In the genomic region with DNA sequence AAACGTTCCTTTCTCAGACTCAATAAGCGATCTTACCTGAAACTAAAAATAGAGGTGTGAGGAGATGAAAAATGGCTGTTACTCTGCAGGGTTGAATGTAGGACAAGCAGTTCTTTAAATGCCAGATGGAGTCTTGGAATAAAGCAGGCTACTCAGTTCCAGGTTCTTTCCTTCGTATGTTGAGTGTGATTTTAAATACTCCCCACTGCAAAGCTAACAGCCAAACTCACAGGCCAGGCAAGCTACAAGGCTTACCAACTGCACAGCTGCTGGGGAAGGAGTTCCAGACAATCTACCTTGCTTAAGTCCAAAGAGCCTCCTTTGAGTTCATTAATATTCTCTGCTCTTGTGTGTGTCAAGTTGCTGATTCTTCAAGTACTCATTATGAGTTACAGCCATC, we compare ENCODE assay signal across 13 mouse cellular contexts. TPM values are rescaled to one million over a fixed set of nuclear protein-coding genes. Genes with fewer than 3 reads are reported as not detected.
DNase-seq lines count a peak whose midpoint lies in the region; ATAC-seq and TF ChIP-seq lines count a peak whose summit lies in the region.
"Had no signal": no experiment of that assay in that cellular context is flagged by ENCODE, and none has a peak within 500 bp of the region (broad histone marks: within the 10 kb centered on the region; RNA-seq: fewer than 3 reads in every experiment).

No protein-coding gene starts in this region.

- no peaks in the 10 kb centered on the region for H3K36me3 ChIP-seq in forebrain, embryonic 10.5 days (replicated peaks)
- H3K36me3 ChIP-seq in forebrain, embryonic 11.5 days (ENCODE audit: control insufficient read depth, insufficient read depth, low read length), result no peaks in the 10 kb centered on the region
- no peaks in the 10 kb centered on the region for H3K36me3 ChIP-seq in kidney, embryonic 16.5 days (ENCODE audit: insufficient read depth, low read length)
- no peaks in the 10 kb centered on the region for H3K36me3 ChIP-seq in E14TG2a.4 (ENCODE audit: insufficient read depth, low read length)
- no peaks in the 10 kb centered on the region for H3K36me3 ChIP-seq in limb, embryonic 15.5 days

- TF ChIP-seq CTCF in E14TG2a.4 (conservative IDR thresholded peaks at IDR 0.05; ENCODE audit: low read length), result no peak

- no peak for DNase-seq in forebrain, embryonic 10.5 days (ENCODE audit: extremely low spot score, low spot score)
- no peak for DNase-seq in forebrain, embryonic 11.5 days (ENCODE audit: low spot score)
- no peak for DNase-seq in kidney, postnatal 4 days
- DNase-seq in left cerebral cortex, adult 18-20 months (ENCODE audit: low spot score in 2 of 2), result no peak
- DNase-seq in urinary bladder, postnatal 10 days (ENCODE audit: low spot score), result no peak
- DNase-seq: adrenal gland, postnatal 14 days; cerebellum, adult 8-10 months; heart, adult 18-20 months; kidney, adult 2 months had no signal

- no peak overlapping the region for H3K4me2 ChIP-seq in forebrain, embryonic 11.5 days (ENCODE audit: low read depth, low read length, severe bottlenecking)
- peak overlapping the region; percentile 93 for H3K4me2 ChIP-seq in kidney, embryonic 16.5 days (replicated peaks; ENCODE audit: low read depth, low read length)
- peak overlapping the region; percentile 88; the same call in 1 of the 2 replicates for H3K4me2 ChIP-seq in limb, embryonic 15.5 days

- no peaks in the 10 kb centered on the region for H3K9me3 ChIP-seq in forebrain, embryonic 10.5 days
- H3K9me3 ChIP-seq in forebrain, embryonic 11.5 days (ENCODE audit: control insufficient read depth, low read length), result no peaks in the 10 kb centered on the region
- no peaks in the 10 kb centered on the region for H3K9me3 ChIP-seq in kidney, embryonic 16.5 days (ENCODE audit: low read length)
- H3K9me3 ChIP-seq in E14TG2a.4 (ENCODE audit: low read length), result no peaks in the 10 kb centered on the region
- no peaks in the 10 kb centered on the region for H3K9me3 ChIP-seq in limb, embryonic 15.5 days

- 32% methylated on average over 3 of the region's 3 CpGs for WGBS in forebrain, embryonic 10.5 days
- 40% methylated on average over 3 of the region's 3 CpGs for WGBS in forebrain, embryonic 11.5 days
- 45% methylated on average over 3 of the region's 3 CpGs for WGBS in kidney, embryonic 16.5 days
- 25% methylated on average over 3 of the region's 3 CpGs for WGBS in limb, embryonic 15.5 days

- ATAC-seq in forebrain, embryonic 11.5 days (replicated peaks; ENCODE audit: low FRiP score), result no peak
- no peak for ATAC-seq in kidney, embryonic 16.5 days (ENCODE audit: low FRiP score, low TSS enrichment)
- ATAC-seq in limb, embryonic 15.5 days (ENCODE audit: insufficient number of reproducible peaks, low FRiP score, low TSS enrichment, low read depth), result no peak

- H3K27ac ChIP-seq in forebrain, embryonic 10.5 days, result peak overlapping the region; percentile 99; the same call in 1 of the 2 replicates
- no peak overlapping the region for H3K27ac ChIP-seq in forebrain, embryonic 11.5 days (ENCODE audit: low read depth, low read length)
- no peak overlapping the region for H3K27ac ChIP-seq in kidney, embryonic 16.5 days (ENCODE audit: low read length)
- no peak overlapping the region for H3K27ac ChIP-seq in limb, embryonic 15.5 days
- H3K27ac ChIP-seq: left cerebral cortex, adult 2 months had no signal

- H3K4me1 ChIP-seq in forebrain, embryonic 10.5 days, result peaks cover 38% of the 10 kb centered on the region
- H3K4me1 ChIP-seq in forebrain, embryonic 11.5 days (replicated peaks; ENCODE audit: control insufficient read depth, insufficient read depth, low read length), result peaks cover 3% of the 10 kb centered on the region; the same call in 1 of the 2 replicates
- peaks cover 11% of the 10 kb centered on the region; the same call in 1 of the 2 replicates for H3K4me1 ChIP-seq in kidney, embryonic 16.5 days (ENCODE audit: insufficient read depth, low read length)
- H3K4me1 ChIP-seq in E14TG2a.4 (replicated peaks; ENCODE audit: low read depth, low read length), result peaks cover 20% of the 10 kb centered on the region
- H3K4me1 ChIP-seq in limb, embryonic 15.5 days, result peaks cover 12% of the 10 kb centered on the region

- no peak overlapping the region; the same call in 1 of the 2 replicates for H3K9ac ChIP-seq in forebrain, embryonic 11.5 days (ENCODE audit: low read length)
- H3K9ac ChIP-seq in kidney, embryonic 16.5 days (replicated peaks; ENCODE audit: low read length), result no peak overlapping the region
- no peak overlapping the region for H3K9ac ChIP-seq in limb, embryonic 15.5 days

- peaks cover 30% of the 10 kb centered on the region for H3K27me3 ChIP-seq in forebrain, embryonic 10.5 days (ENCODE audit: poor library complexity, severe bottlenecking)
- H3K27me3 ChIP-seq in forebrain, embryonic 11.5 days (ENCODE audit: control insufficient read depth, insufficient read depth, low read length), result no peaks in the 10 kb centered on the region
- H3K27me3 ChIP-seq in kidney, embryonic 16.5 days (ENCODE audit: insufficient read depth, low read length), result no peaks in the 10 kb centered on the region
- peaks cover 48% of the 10 kb centered on the region for H3K27me3 ChIP-seq in E14TG2a.4 (ENCODE audit: insufficient read depth, low read length)
- no peaks in the 10 kb centered on the region for H3K27me3 ChIP-seq in limb, embryonic 15.5 days

- peak overlapping the region; percentile 91 for H3K4me3 ChIP-seq in forebrain, embryonic 10.5 days
- H3K4me3 ChIP-seq in forebrain, embryonic 11.5 days (ENCODE audit: low read depth, low read length), result no peak overlapping the region
- no peak overlapping the region for H3K4me3 ChIP-seq in kidney, embryonic 16.5 days (ENCODE audit: low read length)
- peak overlapping the region; percentile 89; the same call in 1 of the 2 replicates for H3K4me3 ChIP-seq in E14TG2a.4 (replicated peaks; ENCODE audit: low read length)
- H3K4me3 ChIP-seq in limb, embryonic 15.5 days, result peak overlapping the region; percentile 84; the same call in 1 of the 2 replicates

RNA-seq across cellular contexts. Expression of gene Pbx3, which starts 0.9 kb away (rescaled TPM):
- 26.2 and 27.4 TPM in 2 replicates for polyA plus RNA-seq in forebrain, embryonic 10.5 days (2016; fragmentation: Nextera tagmentation; extraction: Ambion mirVana)
- polyA plus RNA-seq in forebrain, embryonic 11.5 days (2014; fragmentation: Nextera tagmentation; extraction: Ambion mirVana), result 46.1 and 51.5 TPM in 2 replicates
- 22.7 and 24.1 TPM in 2 replicates for polyA plus RNA-seq in kidney, embryonic 16.5 days (2015; fragmentation: Nextera tagmentation; extraction: Ambion mirVana)
- polyA plus RNA-seq in limb, embryonic 15.5 days (2015; fragmentation: Nextera tagmentation; extraction: Ambion mirVana), result 16.6 and 19.2 TPM in 2 replicates
- total RNA-seq in left cerebral cortex, adult 18-20 months (2021), result 10 to 100 TPM; 15.7 to 18.2 TPM

RNA-seq across cellular contexts. Expression of gene Mapkap1, which starts 32.7 kb away (rescaled TPM):
- polyA plus RNA-seq in forebrain, embryonic 10.5 days (2016; fragmentation: Nextera tagmentation; extraction: Ambion mirVana), result 83.7 and 84.2 TPM in 2 replicates
- polyA plus RNA-seq in forebrain, embryonic 11.5 days (2014; fragmentation: Nextera tagmentation; extraction: Ambion mirVana), result 96.3 and 115 TPM in 2 replicates
- polyA plus RNA-seq in kidney, embryonic 16.5 days (2015; fragmentation: Nextera tagmentation; extraction: Ambion mirVana), result 90.1 and 91.2 TPM in 2 replicates
- 86.1 and 95.9 TPM in 2 replicates for polyA plus RNA-seq in limb, embryonic 15.5 days (2015; fragmentation: Nextera tagmentation; extraction: Ambion mirVana)
- 10 to 100 TPM; 69.0 to 72.0 TPM for total RNA-seq in left cerebral cortex, adult 18-20 months (2021)

Comparison
In these comparisons a context has a peak if more than half of its experiments do, and no peak if none do; other contexts are left out.
1. H3K4me3 ChIP-seq: peak in forebrain, embryonic 10.5 days (single experiment), E14TG2a.4 (single experiment) and limb, embryonic 15.5 days (single experiment); none in forebrain, embryonic 11.5 days (single experiment) and kidney, embryonic 16.5 days (single experiment).